Mouse (Mus musculus): Measurements from ENCODE around the gene Dse.
"Not testable (repeated sequence)": the region's sequence is repeated elsewhere in the genome, so short reads cannot be mapped to it uniquely, and the experiment has no call there.

The Dse gene

DNA sequence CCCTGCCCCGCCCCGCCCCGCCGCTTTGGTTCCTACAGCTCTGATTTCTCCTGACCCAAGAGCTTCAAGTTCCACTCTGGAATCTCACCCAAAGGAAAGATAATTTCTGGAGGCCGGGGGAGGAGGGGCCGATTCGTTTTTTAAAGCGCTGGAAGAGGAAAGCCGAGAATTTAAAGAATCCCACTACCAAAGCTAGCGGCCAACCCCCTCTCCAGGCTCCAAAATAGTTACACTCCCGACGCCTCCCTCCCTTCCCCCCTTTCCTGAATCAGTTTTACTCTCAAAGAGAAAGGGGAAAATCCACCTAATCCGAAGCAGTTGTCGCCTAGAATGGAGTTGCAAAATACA lies at the start of gene Dse:
Gene Dse, minus strand, starts transcription at position 213 of the 348 bp plus-strand sequence.
- peak; percentile 82 for DNase-seq

DNA sequence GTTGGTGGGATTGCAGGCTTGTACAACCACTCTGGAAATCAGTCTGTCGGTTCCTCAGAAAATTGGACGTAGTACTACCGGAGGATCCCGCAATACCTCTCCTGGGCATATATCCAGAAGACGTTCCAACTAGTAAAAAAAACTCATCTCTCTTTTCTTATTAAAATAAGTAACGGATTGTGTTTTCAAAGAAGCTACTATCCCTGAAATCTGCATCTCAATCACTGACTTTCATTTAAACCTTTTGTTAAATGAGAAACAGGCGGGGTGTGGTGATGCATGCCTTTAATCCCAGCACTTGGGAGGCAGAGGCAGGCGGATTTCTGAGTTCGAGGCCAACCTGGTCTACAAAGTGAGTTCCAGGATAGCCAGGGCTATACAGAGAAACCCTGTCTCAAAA lies 45.3 kb upstream of the Dse start:
- DNase-seq, result not testable (repeated sequence)

DNA sequence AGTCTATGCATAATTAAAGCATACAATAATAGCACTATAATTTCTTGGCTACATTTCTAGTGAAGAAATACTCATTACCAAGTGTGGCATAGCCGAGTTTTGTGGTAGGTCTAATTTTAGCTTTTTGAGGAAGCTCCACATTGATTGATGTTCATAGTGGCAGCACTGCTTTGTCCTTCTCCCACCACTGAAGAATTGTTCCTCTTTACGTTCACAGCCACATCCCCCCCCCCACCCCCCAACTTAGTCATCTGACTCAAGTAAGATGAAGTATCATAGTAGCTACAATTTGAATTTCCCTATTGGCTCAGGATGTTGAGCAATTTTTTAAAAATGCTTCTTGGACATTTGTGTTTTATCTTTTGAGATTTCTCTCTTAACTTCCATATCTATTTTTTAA lies 42.1 kb upstream of the Dse start:
- no peak for DNase-seq

- no peak for DNase-seq
Measured at GRCm38 (mm10) chr10:34247757-34248156, 40.2 kb upstream of the Dse start.

- DNase-seq, result no peak
Measured at GRCm38 (mm10) chr10:34246106-34246505, 38.6 kb upstream of the Dse start.

DNA sequence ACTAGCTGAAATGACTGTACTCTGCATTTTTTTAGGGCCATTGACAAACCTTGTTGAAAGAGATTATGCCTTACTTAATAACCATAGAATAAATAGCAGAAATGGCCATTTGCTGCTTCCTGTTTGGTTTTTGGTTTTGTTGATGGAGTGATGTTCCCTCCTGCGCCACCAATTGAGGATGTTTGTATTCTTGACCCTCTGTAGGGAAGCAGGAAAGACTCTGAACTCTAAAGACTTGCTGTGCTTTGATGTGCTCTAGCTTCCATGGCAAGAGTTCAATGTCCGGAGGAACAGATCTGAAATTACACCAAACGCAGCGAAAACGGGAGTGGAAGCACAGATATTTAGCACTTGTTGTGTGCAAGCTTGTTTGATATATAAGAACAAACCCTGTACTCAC lies 37.2 kb upstream of the Dse start:
- DNase-seq, result no peak

DNA sequence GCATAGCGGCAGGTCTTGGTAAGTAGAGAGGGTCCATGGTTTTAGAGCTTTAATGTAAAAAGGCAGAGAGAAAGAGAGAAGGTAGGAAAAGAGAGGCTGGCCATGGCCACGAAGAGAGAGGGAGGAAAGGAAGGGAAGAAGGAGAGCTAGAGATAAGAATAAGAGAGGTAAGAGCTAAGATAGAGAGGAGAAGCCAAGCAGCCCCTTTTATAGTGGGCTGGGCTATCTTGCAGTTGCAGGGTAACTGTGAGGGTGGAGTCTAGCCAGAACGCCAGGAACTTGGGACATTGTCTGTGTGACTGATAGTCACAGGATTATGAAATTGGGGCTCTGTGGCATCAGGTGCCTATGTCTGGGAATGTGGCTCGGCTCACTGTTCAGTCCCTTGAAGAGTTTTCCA lies 31.0 kb upstream of the Dse start:
- no peak for DNase-seq

GRCm38 (mm10) chr10:34236569-34236968 lies 29.1 kb upstream of the Dse start:
- no peak for DNase-seq

DNA sequence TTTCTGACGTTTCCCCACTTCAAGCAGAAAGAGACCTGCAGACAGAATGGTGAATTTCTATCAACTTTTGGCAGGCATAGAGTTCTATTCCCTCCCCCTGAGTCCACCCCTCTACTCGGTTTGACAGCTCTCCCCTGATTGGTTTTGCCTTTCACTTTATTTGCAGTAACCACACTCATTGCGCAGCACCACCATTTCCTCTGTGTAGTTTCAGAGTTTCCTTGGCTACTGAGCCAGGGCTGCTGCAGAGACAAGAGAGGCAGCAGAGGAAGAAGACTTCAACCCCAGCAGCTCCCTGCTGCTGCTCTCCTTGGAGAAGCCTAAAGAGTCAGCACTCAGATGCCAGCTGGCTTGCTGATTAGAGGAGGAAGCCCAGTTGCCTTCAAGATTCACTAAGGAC lies 27.9 kb upstream of the Dse start:
- DNase-seq, result no peak

DNA sequence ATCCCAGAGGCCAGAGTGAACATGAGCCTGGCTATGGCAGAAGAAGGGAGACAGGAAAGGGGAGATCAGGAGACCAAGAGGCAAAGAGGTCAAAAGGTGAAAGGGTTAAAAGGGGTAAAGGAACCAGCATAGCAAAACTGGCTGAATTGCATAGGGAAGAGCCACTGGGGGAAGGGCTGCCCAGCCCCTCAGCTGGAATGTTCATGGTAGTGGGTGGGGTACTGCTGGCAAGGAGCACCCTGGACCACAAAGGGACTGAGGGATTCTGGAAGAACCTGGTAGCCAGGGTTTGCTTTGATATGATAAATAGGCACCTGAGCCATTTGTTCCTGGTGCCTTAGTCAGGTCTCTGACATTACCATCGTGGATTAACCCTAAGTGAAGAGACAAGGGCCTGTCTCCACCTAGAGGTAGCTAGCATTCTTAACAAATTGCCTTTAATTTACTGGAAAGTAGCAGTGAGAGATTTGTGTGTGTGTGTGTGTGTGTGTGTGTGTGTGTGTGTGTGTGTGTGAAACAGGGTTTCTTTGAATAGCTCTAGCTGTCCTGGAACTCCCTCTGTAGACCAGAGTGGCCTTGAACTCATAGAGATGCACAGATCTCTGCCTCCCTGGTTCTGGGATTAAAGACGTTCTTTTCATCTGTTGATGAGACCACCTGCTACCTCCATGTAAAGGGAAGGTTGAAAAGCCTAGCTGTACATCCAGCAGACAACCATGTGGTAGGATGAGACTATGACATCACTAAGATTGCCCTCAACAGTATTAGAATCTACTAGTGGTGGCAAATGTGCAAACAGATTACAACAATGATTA lies 26.6 kb upstream of the Dse start:
- peak; percentile 36 for DNase-seq

DNA sequence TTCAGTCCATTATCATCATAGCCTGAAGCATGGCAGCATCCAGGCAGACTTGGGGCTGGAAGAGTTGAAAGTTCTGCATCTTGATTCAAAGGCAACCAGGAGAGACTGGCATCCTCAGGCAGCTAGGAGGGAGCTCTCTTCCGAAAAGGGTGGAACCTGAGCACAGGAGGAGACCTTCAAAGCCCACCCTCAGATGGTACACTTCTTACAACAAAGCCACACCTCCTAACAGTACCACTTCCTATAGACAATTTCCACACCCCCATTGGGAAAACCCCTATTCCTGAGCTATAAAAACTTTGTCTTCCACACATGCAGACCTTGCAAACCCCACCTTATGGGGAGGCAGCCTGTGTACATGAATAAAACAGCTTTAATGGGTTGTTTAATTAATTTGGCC lies 25.9 kb upstream of the Dse start:
- DNase-seq, result no peak

DNA sequence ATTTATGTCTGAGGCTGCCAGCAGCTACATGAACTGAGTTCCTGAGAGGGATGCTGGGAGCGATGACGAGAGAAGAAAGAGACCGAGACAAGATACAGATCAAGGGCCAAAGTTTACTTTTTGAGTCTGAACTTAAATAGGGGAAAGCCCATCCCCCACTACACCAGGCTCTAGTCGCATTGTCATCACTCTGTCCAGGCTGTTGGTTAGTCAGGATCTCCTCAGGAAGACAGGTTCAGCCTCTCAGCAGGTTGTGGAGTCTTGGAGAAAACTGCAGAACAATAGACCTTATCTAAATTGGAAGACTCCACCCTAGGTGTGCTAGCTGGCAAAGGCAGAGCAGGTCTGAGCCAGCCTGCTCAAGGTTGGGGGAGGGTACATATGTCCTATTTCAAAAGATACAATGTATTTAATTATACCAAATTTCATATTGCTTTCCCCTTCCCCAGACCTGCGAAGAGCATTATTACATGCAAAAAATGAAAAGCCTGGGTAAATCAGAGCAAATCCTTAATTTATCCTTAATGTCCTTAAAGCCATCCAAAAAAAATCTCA lies 22.7 kb upstream of the Dse start:
- no peak for DNase-seq

GRCm38 (mm10) chr10:34229491-34229890 lies 22.0 kb upstream of the Dse start:
- no peak for DNase-seq

GRCm38 (mm10) chr10:34223660-34224059 lies 16.1 kb upstream of the Dse start:
- no peak for DNase-seq

GRCm38 (mm10) chr10:34221909-34222620 lies 14.6 kb upstream of the Dse start:
- no peak for DNase-seq

DNA sequence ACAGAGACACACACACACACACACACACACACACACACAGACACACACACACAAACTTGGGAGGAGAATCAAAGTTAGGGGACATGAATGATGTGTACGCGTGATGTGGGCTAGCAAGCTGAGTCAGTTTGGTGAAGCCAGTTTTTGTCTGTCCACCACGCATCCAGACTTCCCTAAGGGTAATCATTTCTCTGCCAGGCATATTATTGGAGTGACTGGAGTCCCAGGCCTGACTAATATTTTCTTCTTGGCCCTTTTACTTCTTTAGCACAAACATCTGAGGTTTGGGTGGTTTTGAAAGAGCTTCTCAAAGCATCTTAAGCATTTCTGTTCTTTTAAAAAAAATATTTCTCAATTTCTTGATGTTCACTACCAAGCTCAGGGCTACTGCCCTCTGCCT lies 10.7 kb upstream of the Dse start:
- no peak for DNase-seq

- no peak for DNase-seq
Measured at GRCm38 (mm10) chr10:34215667-34216066, 8.2 kb upstream of the Dse start.

- no peak for DNase-seq
Measured at GRCm38 (mm10) chr10:34209951-34210350, 2.4 kb upstream of the Dse start.

GRCm38 (mm10) chr10:34208031-34208430 lies 516 bp upstream of the Dse start:
- peak; percentile 32 for DNase-seq

GRCm38 (mm10) chr10:34206783-34207502 lies 572 bp downstream of the Dse start:
- peak; percentile 89 for DNase-seq

- DNase-seq, result peak; percentile 83
Measured at GRCm38 (mm10) chr10:34206436-34206782, 1.1 kb downstream of the Dse start.

DNA sequence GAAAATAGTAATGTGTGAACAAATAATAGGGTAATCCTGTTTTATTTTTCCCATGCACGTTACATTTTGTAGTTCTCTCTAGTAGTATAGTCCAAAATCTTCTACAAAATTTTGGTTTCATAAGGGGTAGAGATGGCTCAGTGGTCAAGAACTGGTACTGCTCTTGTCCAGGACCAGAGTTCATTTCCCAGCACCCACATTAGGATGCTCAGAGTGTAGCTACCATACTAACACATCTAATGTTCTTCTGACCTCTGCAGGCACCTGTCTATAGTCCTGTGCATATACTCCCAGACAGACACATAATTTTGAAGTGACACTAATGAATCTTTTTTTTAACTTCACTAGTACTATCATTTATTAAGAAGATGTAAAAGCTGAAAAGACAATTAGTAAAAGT lies 1.7 kb downstream of the Dse start:
- DNase-seq, result no peak

DNA sequence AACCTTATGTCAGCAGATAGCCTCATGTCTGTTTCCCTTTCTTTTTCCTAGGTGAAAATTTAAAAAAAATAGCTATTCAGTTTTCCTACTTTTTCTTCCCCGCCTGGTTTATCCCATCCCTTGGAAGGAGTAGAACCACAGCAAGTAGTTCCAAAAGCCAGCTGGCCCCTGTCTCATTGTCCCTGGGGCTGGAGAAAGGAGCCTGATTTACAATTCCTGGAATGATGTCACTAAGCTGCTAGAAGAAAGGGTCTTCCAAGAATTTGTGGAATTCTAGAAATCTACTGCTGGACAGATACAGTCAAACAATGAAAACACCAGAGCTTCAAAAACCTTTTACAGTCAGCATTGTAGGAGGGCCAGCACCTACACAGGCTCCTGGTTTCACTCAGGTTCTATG lies 6.8 kb downstream of the Dse start:
- no peak for DNase-seq

GRCm38 (mm10) chr10:34198574-34198973 lies 8.9 kb downstream of the Dse start:
- DNase-seq, result no peak

Measured in embryo, embryonic 11 days (tissue).